Mouse (Mus musculus): ENCODE measurements around the gene Gli1.

The Gli1 gene

DNA sequence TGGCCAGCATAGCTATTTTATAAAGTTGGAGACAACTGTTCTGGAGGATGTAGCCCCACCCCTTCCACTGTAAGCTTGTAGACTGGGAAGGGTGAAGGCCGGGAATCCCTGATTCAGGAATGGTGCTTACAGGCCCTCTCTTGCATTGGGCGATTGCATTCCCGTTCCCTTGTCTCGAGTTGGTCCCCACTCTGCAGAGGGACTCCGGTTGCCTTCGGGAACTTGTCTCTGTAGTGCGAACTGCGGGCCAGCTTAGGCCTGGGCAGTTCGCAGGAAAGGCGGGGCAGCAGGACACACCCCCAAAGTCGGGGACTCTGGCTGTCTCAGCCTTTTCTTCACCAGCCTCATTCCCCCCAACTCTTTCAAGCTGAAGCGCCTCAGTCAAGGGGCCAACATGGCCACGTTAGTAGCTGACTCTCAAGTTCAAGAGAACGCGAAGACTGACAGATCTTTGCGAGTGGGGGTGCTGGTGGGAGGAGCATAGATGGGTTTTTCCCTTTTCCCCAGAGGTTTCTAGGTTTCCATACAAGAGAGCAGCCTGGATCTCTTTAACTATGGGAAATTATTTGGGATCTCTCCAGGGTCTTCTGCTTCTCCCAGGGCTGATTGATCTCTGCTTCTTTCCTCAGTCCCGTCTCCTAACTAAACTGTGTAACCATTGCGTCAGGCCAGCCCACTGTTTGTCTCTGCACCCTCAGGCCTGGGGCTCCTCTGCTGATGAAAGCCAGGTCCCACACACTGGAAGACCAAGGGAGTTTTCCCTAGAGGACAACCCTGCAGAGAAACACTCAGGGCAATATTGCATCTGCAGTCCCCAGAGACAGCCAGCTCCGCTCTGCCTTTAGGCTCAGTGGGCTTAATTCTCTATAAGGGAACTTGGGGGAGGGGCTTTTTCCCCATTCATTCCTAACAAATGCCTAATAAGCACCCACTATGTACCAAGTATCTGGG, 50.6 kb downstream of the Gli1 start:
- peak; percentile 39 for DNase-seq (ENCODE audit: low spot score)

- peak; percentile 99 for DNase-seq (ENCODE audit: low spot score)
These were observed 51.4 kb downstream of the Gli1 start for GRCm38 (mm10) chr10:127290307-127290929.

DNA sequence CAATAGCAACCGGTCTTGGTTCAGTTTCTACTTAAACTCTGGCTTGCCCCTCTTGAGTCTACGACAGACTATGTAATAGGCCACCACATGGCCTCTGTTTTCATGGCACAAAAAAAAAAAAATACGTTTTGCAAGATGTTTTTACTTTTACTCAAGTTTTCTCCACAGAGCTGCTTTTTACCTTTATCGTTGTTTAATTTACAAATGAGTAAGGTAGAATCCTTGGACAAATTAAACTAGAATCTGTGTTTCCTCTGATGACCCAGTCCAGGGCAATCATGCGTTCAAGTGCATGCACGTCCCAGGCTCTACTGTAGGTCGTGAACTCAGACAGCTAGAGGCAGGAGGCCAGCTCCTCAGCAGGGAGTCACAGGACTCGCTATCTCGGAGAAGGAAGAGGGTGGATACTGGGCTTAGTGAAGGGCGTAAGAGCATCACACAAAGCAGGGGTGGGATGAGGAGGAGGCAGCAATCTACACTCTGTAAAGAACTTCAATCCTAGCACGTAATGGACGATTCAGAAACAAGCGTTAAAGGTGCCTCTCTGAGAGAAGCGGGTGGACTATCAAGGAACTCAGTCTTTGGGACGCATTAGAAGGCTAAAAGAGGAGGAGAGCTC, 52.1 kb downstream of the Gli1 start:
- DNase-seq (ENCODE audit: low spot score), result peak; percentile 34

DNA sequence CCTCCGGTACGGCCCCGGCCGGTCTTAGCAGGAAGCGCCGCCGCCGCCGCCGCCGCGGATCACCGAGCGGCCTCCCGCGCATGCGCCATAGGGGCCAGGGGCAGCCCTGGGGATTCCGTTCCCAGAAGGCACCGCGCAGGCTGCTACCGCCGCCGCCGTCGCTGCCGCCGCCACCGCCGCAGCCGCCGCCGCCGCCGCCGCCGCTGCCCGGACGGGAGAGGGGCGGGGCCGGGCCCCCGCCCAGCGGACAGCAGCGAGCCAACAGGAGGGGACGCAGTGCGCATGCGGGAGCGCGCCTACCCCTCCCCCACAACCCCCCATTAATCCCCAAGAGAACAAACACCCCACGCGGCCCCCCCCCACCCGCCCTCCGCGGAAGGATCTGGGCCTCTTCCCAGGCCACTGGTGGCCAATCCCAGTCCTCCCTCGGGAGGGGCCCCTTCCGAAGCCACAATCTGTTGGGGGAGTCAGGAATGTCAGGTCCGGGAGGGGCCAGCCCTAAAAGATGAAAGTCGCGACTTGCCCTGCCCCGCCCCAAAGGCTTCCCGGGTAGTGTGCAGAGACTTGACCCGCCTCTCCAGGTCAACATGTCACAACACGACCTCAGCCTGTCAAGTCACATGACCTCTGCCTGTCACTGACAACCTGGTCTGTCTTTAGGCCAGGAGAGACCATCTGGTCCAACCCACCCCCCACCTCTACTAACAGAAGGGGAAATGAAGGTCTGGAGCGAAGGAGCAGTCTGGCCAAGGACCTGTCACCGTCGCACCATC, 52.8 kb downstream of the Gli1 start, which contains the start of gene Mbd6:
Gene Mbd6 (minus strand): TSS at position 219 of the 773 bp plus-strand sequence.
- DNase-seq (ENCODE audit: low spot score), result peak; percentile 83

DNA sequence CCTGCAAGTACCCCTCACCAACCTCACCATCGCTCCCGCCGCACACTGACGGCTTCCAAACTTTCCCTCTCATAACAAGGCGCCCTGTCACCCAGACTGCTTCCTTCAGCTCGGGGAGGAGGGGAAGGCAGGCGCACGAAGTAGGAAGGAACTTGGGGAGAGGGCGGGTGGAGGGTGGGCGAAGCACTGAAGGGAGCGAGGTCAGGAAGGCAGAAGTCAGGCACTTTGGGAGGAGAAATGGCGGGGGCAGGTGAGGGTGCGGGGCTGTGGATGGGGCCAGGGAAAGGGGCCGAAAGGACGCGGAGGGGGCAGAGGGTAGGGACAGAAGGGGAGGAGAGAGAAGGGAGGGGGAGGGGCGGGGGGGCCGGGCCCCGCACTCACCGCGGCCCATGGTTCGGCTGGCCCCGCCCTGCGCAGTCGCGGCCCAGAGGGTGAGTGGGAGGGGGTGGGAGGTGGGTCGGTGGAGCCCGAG, 53.4 kb downstream of the Gli1 start:
- peak; percentile 49 for DNase-seq (ENCODE audit: low spot score)

GRCm38 (mm10) chr10:127287936-127288293, 53.9 kb downstream of the Gli1 start:
- DNase-seq (ENCODE audit: low spot score), result no peak

GRCm38 (mm10) chr10:127287271-127287935, 54.4 kb downstream of the Gli1 start:
- DNase-seq (ENCODE audit: low spot score), result no peak

DNA sequence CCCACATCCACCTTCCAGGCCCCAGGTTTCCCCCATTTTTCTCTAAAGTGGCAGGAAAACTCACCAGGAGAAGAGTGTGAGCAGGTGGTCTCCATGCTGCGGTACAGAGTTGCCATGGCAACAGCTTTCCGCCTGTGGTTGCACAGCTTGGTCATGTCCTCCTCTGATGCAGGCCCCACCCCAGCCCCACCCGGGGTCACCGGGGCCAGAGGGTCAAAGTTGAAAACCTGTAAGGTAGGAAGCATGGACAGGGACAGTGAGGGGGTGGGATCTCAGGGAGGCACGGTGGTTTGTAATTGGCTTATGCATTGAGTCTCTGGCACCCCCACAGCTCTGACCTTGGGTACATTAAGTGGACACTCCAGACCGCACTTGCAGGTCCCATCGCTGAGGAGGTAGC, 55.0 kb downstream of the Gli1 start:
- no peak for DNase-seq (ENCODE audit: low spot score)

- no peak for DNase-seq (ENCODE audit: low spot score)
These were observed 55.6 kb downstream of the Gli1 start for GRCm38 (mm10) chr10:127286194-127286593.

DNA sequence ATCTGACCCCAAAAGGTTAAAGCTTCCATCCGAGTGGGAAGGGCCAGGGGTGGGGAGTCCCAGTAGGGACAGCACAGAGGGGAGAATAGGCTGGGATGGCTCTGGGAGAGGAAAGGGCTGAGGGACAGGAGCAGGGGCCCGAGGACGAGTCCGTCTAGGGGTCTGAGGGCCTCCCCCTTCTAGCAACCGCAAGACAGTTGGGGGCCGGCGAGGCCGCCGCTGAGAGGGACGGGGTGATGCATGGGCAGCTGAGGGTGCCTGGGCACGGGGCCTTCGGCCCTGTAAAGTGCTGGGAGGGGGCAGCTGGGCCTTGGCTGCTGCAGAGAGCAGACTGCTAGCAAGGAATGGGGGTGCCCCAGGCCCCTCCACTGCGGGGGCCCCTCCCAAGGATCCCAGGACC, 56.1 kb downstream of the Gli1 start:
- no peak for DNase-seq (ENCODE audit: low spot score)

- no peak for DNase-seq (ENCODE audit: low spot score)
These were observed 56.9 kb downstream of the Gli1 start for GRCm38 (mm10) chr10:127284724-127285500.

GRCm38 (mm10) chr10:127284105-127284622, 57.6 kb downstream of the Gli1 start:
- DNase-seq (ENCODE audit: low spot score), result no peak

GRCm38 (mm10) chr10:127282620-127283215, 59.1 kb downstream of the Gli1 start:
- no peak for DNase-seq (ENCODE audit: low spot score)

DNA sequence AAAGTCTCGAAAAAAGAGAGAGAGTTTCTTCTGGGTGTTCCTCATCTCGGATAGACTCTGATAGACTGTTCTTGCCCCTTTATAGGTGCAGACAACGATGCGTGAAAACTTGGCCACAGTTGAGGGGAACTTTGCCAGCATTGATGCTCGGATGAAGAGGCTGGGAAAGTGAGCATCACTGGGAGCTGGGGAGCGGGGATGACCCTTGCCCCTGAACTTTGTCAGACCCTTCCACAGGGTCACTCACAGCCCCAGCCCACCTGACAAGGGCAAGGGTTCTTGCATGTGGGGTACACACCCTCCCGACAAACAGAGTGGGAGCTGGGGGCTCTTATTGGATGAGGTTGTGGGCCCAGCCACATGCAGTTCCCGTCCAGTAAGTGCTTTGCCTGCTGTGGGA, 60.5 kb downstream of the Gli1 start:
- DNase-seq (ENCODE audit: low spot score), result no peak

All from ovary, postnatal 14 days (tissue).